Mouse (Mus musculus): ENCODE measurements around the gene Hcn4.

DNA sequence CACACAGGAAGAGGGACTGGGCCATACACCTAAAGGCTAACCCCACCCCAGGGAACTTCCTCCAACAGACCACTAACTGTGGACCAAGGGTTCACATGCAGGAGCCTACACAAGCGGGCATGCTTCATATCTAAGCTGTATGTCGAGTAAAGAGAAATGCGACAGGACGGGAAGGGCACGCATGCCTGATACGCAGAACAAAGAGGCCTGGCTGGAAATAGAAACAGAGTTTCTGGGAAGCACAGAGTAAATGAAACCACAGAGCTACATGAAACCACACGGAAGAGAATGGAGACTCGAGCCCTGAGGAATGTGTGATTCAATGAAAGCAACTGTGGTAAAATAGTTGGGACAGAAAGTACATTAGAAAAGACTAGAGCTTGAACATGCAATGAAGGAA, 67.7 kb downstream of the Hcn4 start:
- no peak for TF ChIP-seq CTCF (IDR thresholded peaks at IDR 0.05; ENCODE audit: low read depth)
- no peak for TF ChIP-seq EP300 (IDR thresholded peaks at IDR 0.05; ENCODE audit: low read depth)
